Mouse (Mus musculus): ENCODE results near the gene Fes. TPM values are rescaled to one million over a fixed set of nuclear protein-coding genes. Genes with fewer than 3 reads are reported as not detected.

The Fes gene
- polyA plus RNA-seq, 1 experiment from 2014 or later, result 9.5 TPM

- no peak for ATAC-seq (ENCODE audit: insufficient number of reproducible peaks, insufficient read depth, low FRiP score, low read depth)
- Histone ChIP-seq H3K4me2 (replicated peaks; ENCODE audit: low read depth, low read length) (no peak overlapping the region), H3K27me3 (ENCODE audit: control insufficient read depth, insufficient read depth, low read length) (no peaks in the 10 kb centered on the region), H3K9ac (replicated peaks; ENCODE audit: low read depth, low read length) (no peak overlapping the region), H3K27ac (ENCODE audit: low read length) (no peak overlapping the region), H3K36me3 (ENCODE audit: control insufficient read depth, insufficient read depth, low read length) (no peaks in the 10 kb centered on the region), H3K9me3 (ENCODE audit: control insufficient read depth, low read depth, low read length) (no peaks in the 10 kb centered on the region), H3K4me3 (ENCODE audit: low read depth, low read length) (no peak overlapping the region), H3K4me1 (ENCODE audit: control insufficient read depth, insufficient read depth, low read length) (no peaks in the 10 kb centered on the region)
- 79% methylated on average over 10 of the region's 10 CpGs for WGBS
Observed at GRCm38 (mm10) chr7:80412279-80412678, 24.5 kb upstream of the Fes start.

GRCm38 (mm10) chr7:80410380-80410779 is 22.6 kb upstream of the Fes start:
- Histone ChIP-seq H3K36me3 (ENCODE audit: control insufficient read depth, insufficient read depth, low read length) (no peaks in the 10 kb centered on the region), H3K27ac (ENCODE audit: low read length) (no peak overlapping the region), H3K27me3 (ENCODE audit: control insufficient read depth, insufficient read depth, low read length) (no peaks in the 10 kb centered on the region), H3K9me3 (ENCODE audit: control insufficient read depth, low read depth, low read length) (no peaks in the 10 kb centered on the region), H3K9ac (replicated peaks; ENCODE audit: low read depth, low read length) (no peak overlapping the region), H3K4me1 (ENCODE audit: control insufficient read depth, insufficient read depth, low read length) (0 out of 2 replicates have a peak, but pooled peaks cover 3% of the 10 kb centered on the region), H3K4me3 (ENCODE audit: low read depth, low read length) (no peak overlapping the region), H3K4me2 (replicated peaks; ENCODE audit: low read depth, low read length) (no peak overlapping the region)
- WGBS, result 77% methylated on average over 9 of the region's 9 CpGs
- ATAC-seq (ENCODE audit: insufficient number of reproducible peaks, insufficient read depth, low FRiP score, low read depth), result no peak

DNA sequence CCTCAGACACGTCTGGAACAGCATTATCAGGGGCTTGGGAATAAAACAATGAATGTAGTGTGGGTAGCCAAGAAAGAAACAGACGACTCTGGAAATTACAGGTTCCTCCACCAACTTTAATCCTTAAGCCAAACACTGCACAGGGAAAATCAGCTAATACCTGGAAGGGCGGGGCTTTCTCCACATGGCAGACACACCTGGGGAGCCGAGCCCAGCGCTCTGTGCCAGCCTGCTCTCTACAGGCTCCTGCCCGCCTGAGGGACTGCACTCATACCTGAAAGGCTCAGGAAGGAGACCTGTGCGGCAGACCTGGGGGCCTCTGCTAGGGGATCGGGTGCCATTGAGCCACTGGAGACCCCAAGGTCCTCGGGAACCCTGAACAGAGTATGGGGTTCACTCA is 20.0 kb upstream of the Fes start:
- WGBS, result 67% methylated on average over 9 of the region's 9 CpGs
- Histone ChIP-seq H3K27ac (ENCODE audit: low read length) (no peak overlapping the region), H3K4me3 (ENCODE audit: low read depth, low read length) (no peak overlapping the region), H3K36me3 (ENCODE audit: control insufficient read depth, insufficient read depth, low read length) (no peaks in the 10 kb centered on the region), H3K9ac (replicated peaks; ENCODE audit: low read depth, low read length) (no peak overlapping the region), H3K27me3 (ENCODE audit: control insufficient read depth, insufficient read depth, low read length) (no peaks in the 10 kb centered on the region), H3K4me1 (ENCODE audit: control insufficient read depth, insufficient read depth, low read length) (0 out of 2 replicates have a peak, but pooled peaks cover 3% of the 10 kb centered on the region), H3K4me2 (replicated peaks; ENCODE audit: low read depth, low read length) (no peak overlapping the region), H3K9me3 (ENCODE audit: control insufficient read depth, low read depth, low read length) (no peaks in the 10 kb centered on the region)
- 0 out of 2 replicates have a peak, but pooled peaks have one; percentile 57 for ATAC-seq (ENCODE audit: insufficient number of reproducible peaks, insufficient read depth, low FRiP score, low read depth)

DNA sequence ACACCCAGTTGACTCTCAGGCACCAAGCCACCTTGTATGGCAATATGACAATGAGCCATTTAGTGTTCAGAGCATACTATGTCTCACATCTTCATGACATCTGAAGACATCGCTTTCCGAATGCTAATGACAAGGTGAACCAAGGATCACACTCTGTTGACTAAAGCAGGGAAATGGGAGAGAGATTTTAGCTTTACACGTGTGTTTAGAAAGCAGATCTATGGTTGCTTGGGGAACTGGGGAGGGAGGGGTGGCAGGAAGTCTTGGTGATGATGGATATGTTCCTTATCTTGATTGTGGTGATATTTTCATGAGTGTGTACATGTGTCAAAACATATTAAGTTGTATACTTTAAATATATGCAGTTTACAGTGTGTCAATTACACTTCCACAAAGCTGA is 18.4 kb upstream of the Fes start:
- 76% methylated on average over 3 of the region's 3 CpGs for WGBS
- Histone ChIP-seq H3K9me3 (ENCODE audit: control insufficient read depth, low read depth, low read length) (no peaks in the 10 kb centered on the region), H3K27ac (ENCODE audit: low read length) (no peak overlapping the region), H3K27me3 (ENCODE audit: control insufficient read depth, insufficient read depth, low read length) (no peaks in the 10 kb centered on the region), H3K36me3 (ENCODE audit: control insufficient read depth, insufficient read depth, low read length) (no peaks in the 10 kb centered on the region), H3K4me3 (ENCODE audit: low read depth, low read length) (no peak overlapping the region), H3K4me1 (ENCODE audit: control insufficient read depth, insufficient read depth, low read length) (peaks cover 8% of the 10 kb centered on the region), H3K9ac (replicated peaks; ENCODE audit: low read depth, low read length) (no peak overlapping the region), H3K4me2 (replicated peaks; ENCODE audit: low read depth, low read length) (no peak overlapping the region)
- ATAC-seq (ENCODE audit: insufficient number of reproducible peaks, insufficient read depth, low FRiP score, low read depth), result no peak

GRCm38 (mm10) chr7:80405188-80405695 is 17.5 kb upstream of the Fes start, which contains the start of gene Furin:
Gene Furin, minus strand, starts transcription at chr7:80405436.
- H3K27ac ChIP-seq (ENCODE audit: low read length), result no peak within 1 kb of the TSS
- no peaks in the 10 kb centered on the region for H3K36me3 ChIP-seq (ENCODE audit: control insufficient read depth, insufficient read depth, low read length)
- no peak for ATAC-seq (ENCODE audit: insufficient number of reproducible peaks, insufficient read depth, low FRiP score, low read depth)
- no peak within 1 kb of the TSS for H3K4me3 ChIP-seq (ENCODE audit: low read depth, low read length)
- no peaks in the 10 kb centered on the region for H3K9me3 ChIP-seq (ENCODE audit: control insufficient read depth, low read depth, low read length)
- 68% methylated on average over 9 of the region's 9 CpGs for WGBS
- peaks cover 18% of the 10 kb centered on the region for H3K4me1 ChIP-seq (ENCODE audit: control insufficient read depth, insufficient read depth, low read length)
- H3K4me2 ChIP-seq (replicated peaks; ENCODE audit: low read depth, low read length), result no peak within 1 kb of the TSS
- H3K9ac ChIP-seq (replicated peaks; ENCODE audit: low read depth, low read length), result no peak within 1 kb of the TSS
- no peaks in the 10 kb centered on the region for H3K27me3 ChIP-seq (ENCODE audit: control insufficient read depth, insufficient read depth, low read length)

DNA sequence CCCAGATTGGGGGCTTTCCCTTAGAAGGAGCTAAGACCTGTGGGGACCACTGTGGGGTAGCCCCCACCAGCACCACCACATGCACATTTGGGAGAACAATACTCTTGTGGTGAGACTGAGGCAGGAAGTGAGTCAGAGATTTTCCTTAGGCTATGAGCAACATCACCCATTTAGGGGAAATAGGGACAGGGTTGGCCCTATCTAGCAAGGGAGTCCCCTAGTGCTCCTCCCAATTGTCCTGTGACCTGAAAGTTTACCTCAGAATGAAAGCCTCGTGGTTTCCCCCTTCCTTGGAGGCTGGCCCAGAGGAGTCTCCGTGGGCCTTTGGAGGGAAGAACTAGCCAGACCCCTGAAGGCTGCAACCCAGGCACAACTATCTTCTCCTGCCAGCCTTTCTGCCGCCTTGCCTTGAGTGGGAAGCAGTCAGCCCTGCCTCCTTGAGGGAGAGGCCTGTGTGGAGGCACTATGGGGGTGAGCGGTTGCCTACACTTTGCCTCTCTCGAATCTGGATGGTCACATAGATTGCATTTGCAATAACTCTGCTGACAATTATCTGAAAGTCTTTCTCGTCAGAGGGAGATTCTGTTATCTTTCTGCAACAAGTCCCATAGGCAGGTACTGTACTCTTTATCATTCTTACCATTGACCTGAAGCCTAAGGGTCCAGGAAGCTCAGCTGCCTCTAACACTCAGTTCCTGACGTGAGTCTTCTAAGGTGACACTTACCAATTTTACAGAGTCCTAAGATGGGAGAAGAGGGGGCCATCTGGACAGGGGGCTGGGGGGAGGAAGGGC is 16.6 kb upstream of the Fes start:
- 59% methylated on average over 7 of the region's 7 CpGs for WGBS

GRCm38 (mm10) chr7:80403551-80403950 is 15.8 kb upstream of the Fes start:
- 33% methylated on average over 9 of the region's 9 CpGs for WGBS
- H3K27me3 ChIP-seq (ENCODE audit: control insufficient read depth, insufficient read depth, low read length), result no peaks in the 10 kb centered on the region
- no peak for ATAC-seq (ENCODE audit: insufficient number of reproducible peaks, insufficient read depth, low FRiP score, low read depth)
- H3K27ac ChIP-seq (ENCODE audit: low read length), result 0 out of 2 replicates have a peak overlapping the region, but pooled peaks have one; percentile 2
- H3K36me3 ChIP-seq (ENCODE audit: control insufficient read depth, insufficient read depth, low read length), result no peaks in the 10 kb centered on the region
- H3K4me3 ChIP-seq (ENCODE audit: low read depth, low read length), result peak overlapping the region; percentile 85
- H3K4me1 ChIP-seq (ENCODE audit: control insufficient read depth, insufficient read depth, low read length), result peaks cover 21% of the 10 kb centered on the region
- H3K9me3 ChIP-seq (ENCODE audit: control insufficient read depth, low read depth, low read length), result no peaks in the 10 kb centered on the region
- 0 out of 2 replicates have a peak overlapping the region, but pooled peaks have one; percentile 95 for H3K9ac ChIP-seq (replicated peaks; ENCODE audit: low read depth, low read length)
- H3K4me2 ChIP-seq (replicated peaks; ENCODE audit: low read depth, low read length), result peak overlapping the region; percentile 86

More for the DNA sequence above, 16.6 kb upstream of the Fes start:
- Histone ChIP-seq H3K4me3 (ENCODE audit: low read depth, low read length) (no peak overlapping the region), H3K27me3 (ENCODE audit: control insufficient read depth, insufficient read depth, low read length) (no peaks in the 10 kb centered on the region), H3K9me3 (ENCODE audit: control insufficient read depth, low read depth, low read length) (no peaks in the 10 kb centered on the region), H3K4me1 (ENCODE audit: control insufficient read depth, insufficient read depth, low read length) (peaks cover 21% of the 10 kb centered on the region), H3K9ac (replicated peaks; ENCODE audit: low read depth, low read length) (no peak overlapping the region), H3K27ac (ENCODE audit: low read length) (no peak overlapping the region), H3K36me3 (ENCODE audit: control insufficient read depth, insufficient read depth, low read length) (no peaks in the 10 kb centered on the region), H3K4me2 (replicated peaks; ENCODE audit: low read depth, low read length) (no peak overlapping the region)
- ATAC-seq (ENCODE audit: insufficient number of reproducible peaks, insufficient read depth, low FRiP score, low read depth), result no peak

DNA sequence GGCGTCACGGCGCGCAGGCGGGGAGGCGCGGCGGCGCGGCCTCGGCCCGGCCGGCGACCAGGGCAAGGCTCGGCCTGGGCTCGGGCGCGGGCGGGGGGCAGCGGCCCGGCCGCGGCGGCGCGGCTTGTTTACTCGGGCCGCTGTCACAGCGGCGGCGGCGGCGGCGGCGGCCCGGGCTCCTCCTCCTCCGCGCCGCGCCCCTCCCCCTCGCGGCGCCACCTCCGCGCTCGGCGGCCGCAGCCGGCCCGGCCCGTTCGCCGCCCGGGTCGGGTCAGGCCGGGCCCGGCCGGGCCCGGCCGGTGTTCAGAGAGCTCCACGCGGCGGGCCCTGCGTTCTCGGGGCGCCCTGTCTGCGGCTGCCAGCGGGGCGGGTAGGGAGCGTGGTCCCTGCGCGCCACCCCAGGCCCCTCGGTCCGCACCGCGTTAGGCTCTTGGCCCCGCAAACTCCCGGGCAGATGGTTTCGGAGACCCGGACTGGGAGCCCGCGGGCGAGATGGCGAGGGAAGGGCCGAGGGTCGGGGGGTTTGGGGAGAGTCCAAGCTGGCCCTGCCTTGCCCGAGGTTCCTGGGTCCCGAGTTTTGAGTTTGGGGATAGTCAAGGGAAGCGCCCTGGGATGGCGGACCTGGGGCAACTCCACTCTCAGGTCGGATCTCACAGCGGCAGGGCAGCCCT is 15.0 kb upstream of the Fes start:
- Histone ChIP-seq H3K9me3 (ENCODE audit: control insufficient read depth, low read depth, low read length) (no peaks in the 10 kb centered on the region), H3K27me3 (ENCODE audit: control insufficient read depth, insufficient read depth, low read length) (no peaks in the 10 kb centered on the region), H3K4me3 (ENCODE audit: low read depth, low read length) (peak overlapping the region; percentile 85), H3K4me1 (ENCODE audit: control insufficient read depth, insufficient read depth, low read length) (peaks cover 21% of the 10 kb centered on the region), H3K4me2 (replicated peaks; ENCODE audit: low read depth, low read length) (peak overlapping the region; percentile 86), H3K36me3 (ENCODE audit: control insufficient read depth, insufficient read depth, low read length) (peaks cover under 1% of the 10 kb centered on the region; the same call in 1 of the 2 replicates), H3K9ac (replicated peaks; ENCODE audit: low read depth, low read length) (peak overlapping the region; percentile 95), H3K27ac (ENCODE audit: low read length) (peak overlapping the region; percentile 81)
- WGBS, result 1% methylated on average over 60 of the region's 92 CpGs
- ATAC-seq (ENCODE audit: insufficient number of reproducible peaks, insufficient read depth, low FRiP score, low read depth), result peak; percentile 53

Data from stomach, embryonic 14.5 days (tissue).